ENCODE assay signal across 19 mouse cellular contexts in genomic region chr9:115330861-115331476, GRCm38 (mm10). TPM values are rescaled to one million over a fixed set of nuclear protein-coding genes. Genes with fewer than 3 reads are reported as not detected.
DNase-seq lines count a peak whose midpoint lies in the region; ATAC-seq and TF ChIP-seq lines count a peak whose summit lies in the region.
"Had no signal": no experiment of that assay in that cellular context is flagged by ENCODE, and none has a peak within 500 bp of the region (broad histone marks: within the 10 kb centered on the region; RNA-seq: fewer than 3 reads in every experiment).

No protein-coding gene starts in this region.

- H3K4me2 ChIP-seq in liver, postnatal 0 days (ENCODE audit: low read depth, low read length), result no peak overlapping the region
- H3K4me2 ChIP-seq in liver, embryonic 12.5 days, result no peak overlapping the region
- H3K4me2 ChIP-seq: embryonic facial prominence, embryonic 12.5 days; forebrain, embryonic 15.5 days; hindbrain, embryonic 15.5 days; limb, embryonic 15.5 days; midbrain, embryonic 11.5 days had no signal

- no peak overlapping the region for H3K9ac ChIP-seq in liver, postnatal 0 days (replicated peaks)
- H3K9ac ChIP-seq in liver, embryonic 12.5 days, result no peak overlapping the region
- H3K9ac ChIP-seq: embryonic facial prominence, embryonic 12.5 days; forebrain, embryonic 15.5 days; hindbrain, embryonic 15.5 days; limb, embryonic 15.5 days had no signal

- TF ChIP-seq CTCF in liver, postnatal 0 days (IDR thresholded peaks at IDR 0.05; ENCODE audit: low read depth), result no peak

- no peaks in the 10 kb centered on the region for H3K9me3 ChIP-seq in liver, postnatal 0 days (ENCODE audit: low read length)
- no peaks in the 10 kb centered on the region for H3K9me3 ChIP-seq in liver, embryonic 12.5 days (replicated peaks)
- H3K9me3 ChIP-seq: embryonic facial prominence, embryonic 12.5 days; forebrain, embryonic 15.5 days; hindbrain, embryonic 15.5 days; limb, embryonic 15.5 days had no signal

- no peak for ATAC-seq in liver, postnatal 0 days
- ATAC-seq in liver, embryonic 12.5 days, result no peak
- ATAC-seq in megakaryocyte progenitor cell, adult 5-6 weeks (replicated peaks; ENCODE audit: poor library complexity), result peak; percentile 87
- ATAC-seq: forebrain, embryonic 15.5 days; Patski had no signal

- H3K4me3 ChIP-seq in liver, postnatal 0 days (ENCODE audit: low read depth, low read length), result no peak overlapping the region
- no peak overlapping the region for H3K4me3 ChIP-seq in liver, embryonic 12.5 days
- H3K4me3 ChIP-seq: embryonic facial prominence, embryonic 12.5 days; forebrain, embryonic 15.5 days; hindbrain, embryonic 15.5 days; limb, embryonic 15.5 days had no signal

- peak; percentile 37 for DNase-seq in adrenal gland, postnatal 14 days
- DNase-seq in adrenal gland, adult (ENCODE audit: inconsistent age in 2 of 2, low spot score in 1 of 2), result no peak
- no peak for DNase-seq in liver, postnatal 0 days
- DNase-seq in heart, postnatal 10 days, result peak; percentile 59 to 61
- no peak for DNase-seq in right cerebral cortex, postnatal 36 days (ENCODE audit: low spot score in 2 of 2)
- DNase-seq in gastrocnemius, postnatal 4 days (ENCODE audit: low spot score in 2 of 2), result no peak
- DNase-seq: cerebellum, adult 9-10 months; gastrocnemius, postnatal 10 days; kidney, adult 9 months; layer of hippocampus, postnatal 36 days; right cerebral cortex, adult 18-20 months had no signal

- 57% methylated on average over 6 of the region's 6 CpGs for WGBS in liver, postnatal 0 days (ENCODE audit: insufficient replicate concordance)
- WGBS in liver, embryonic 12.5 days (ENCODE audit: insufficient replicate concordance), result 67% methylated on average over 6 of the region's 6 CpGs

- peaks cover 4% of the 10 kb centered on the region; the same call in 1 of the 2 replicates for H3K4me1 ChIP-seq in liver, postnatal 0 days (ENCODE audit: insufficient read depth)
- no peaks in the 10 kb centered on the region for H3K4me1 ChIP-seq in liver, embryonic 12.5 days
- H3K4me1 ChIP-seq: forebrain, embryonic 15.5 days; hindbrain, embryonic 15.5 days had no signal

- intact Hi-C loops in heart, postnatal 10 days (cut with DNase I), result no loop called here

- peak; percentile 53 for TF ChIP-seq EP300 in liver, postnatal 0 days (IDR thresholded peaks at IDR 0.05; ENCODE audit: low read depth)

- H3K27me3 ChIP-seq in liver, postnatal 0 days (ENCODE audit: insufficient read depth, low read length), result no peaks in the 10 kb centered on the region
- no peaks in the 10 kb centered on the region for H3K27me3 ChIP-seq in liver, embryonic 12.5 days (replicated peaks)
- H3K27me3 ChIP-seq: embryonic facial prominence, embryonic 12.5 days; forebrain, embryonic 15.5 days; hindbrain, embryonic 15.5 days; limb, embryonic 15.5 days had no signal

- H3K36me3 ChIP-seq in liver, postnatal 0 days (replicated peaks; ENCODE audit: insufficient read depth, low read length), result no peaks in the 10 kb centered on the region
- no peaks in the 10 kb centered on the region for H3K36me3 ChIP-seq in liver, embryonic 12.5 days
- H3K36me3 ChIP-seq: embryonic facial prominence, embryonic 12.5 days; forebrain, embryonic 15.5 days; hindbrain, embryonic 15.5 days; limb, embryonic 15.5 days had no signal

- no peak overlapping the region for H3K27ac ChIP-seq in liver, postnatal 0 days (ENCODE audit: low read depth)
- no peak overlapping the region for H3K27ac ChIP-seq in liver, embryonic 12.5 days
- H3K27ac ChIP-seq: embryonic facial prominence, embryonic 12.5 days; forebrain, embryonic 15.5 days; hindbrain, embryonic 15.5 days; limb, embryonic 15.5 days had no signal

RNA-seq across cellular contexts. Expression of gene Stt3b, which starts 20.7 kb away (rescaled TPM):
- 117 and 124 TPM in 2 replicates for total RNA-seq in adrenal gland, postnatal 14 days (2021)
- polyA plus RNA-seq in liver, postnatal 0 days (2015; fragmentation: Nextera tagmentation; extraction: Ambion mirVana), result 41.8 and 43.8 TPM in 2 replicates
- polyA plus RNA-seq in liver, embryonic 12.5 days (2016; fragmentation: Nextera tagmentation; extraction: Ambion mirVana), result 102 and 106 TPM in 2 replicates
- total RNA-seq in heart, postnatal 10 days (2021), result 10 to 100 TPM; 68.6 to 69.2 TPM
- 154 and 159 TPM in 2 replicates for total RNA-seq in megakaryocyte progenitor cell, adult 5-6 weeks (2015)
- 111 and 123 TPM in 2 replicates for total RNA-seq in megakaryocyte progenitor cell, adult 5-6 weeks (2017)
- total RNA-seq in gastrocnemius, postnatal 4 days (2021), result 10 to 100 TPM; 79.9 to 86.1 TPM

Comparison
In these comparisons a context has a peak if more than half of its experiments do, and no peak if none do; other contexts are left out.
1. DNase-seq: peak in adrenal gland, postnatal 14 days (single experiment) and heart, postnatal 10 days (2 of 2); none in adrenal gland, adult (0 of 2), liver, postnatal 0 days (single experiment), right cerebral cortex, postnatal 36 days (0 of 2) and gastrocnemius, postnatal 4 days (0 of 2).